Mouse (Mus musculus) midbrain, embryonic 15.5 days (tissue): ENCODE measurements around the gene Olfr648. TPM values are rescaled to one million over a fixed set of nuclear protein-coding genes. Genes with fewer than 3 reads are reported as not detected.

Source experiments
- ATAC-seq: fragments of 200-750 bp; cut with Nextera tagmentation; replicated peaks from 2 replicates; pipeline ENCODE4 v1.8.0; 2017; ENCODE audit warnings: moderate TSS enrichment
- H3K27ac ChIP-seq: fragments of 300-500 bp; sonication (generic); 2 replicates; pipeline ENCODE4 v1.5.1; 2015; ENCODE audit warnings: mild to moderate bottlenecking, inconsistent platforms
- H3K27me3 ChIP-seq: fragments of 300-500 bp; sonication (generic); replicated peaks from 2 replicates; pipeline ENCODE4 v1.6.1; 2015; ENCODE audit warnings: inconsistent platforms
- H3K36me3 ChIP-seq: fragments of 300-500 bp; sonication (generic); replicated peaks from 2 replicates; pipeline ENCODE4 v1.6.1; 2015; ENCODE audit warnings: inconsistent platforms
- H3K4me1 ChIP-seq: fragments of 300-500 bp; sonication (generic); 2 replicates; pipeline ENCODE4 v1.6.1; 2015; ENCODE audit warnings: inconsistent platforms
- H3K4me2 ChIP-seq: fragments of 300-500 bp; sonication (generic); 2 replicates; pipeline ENCODE4 v1.6.1; 2015; ENCODE audit warnings: inconsistent platforms, mild to moderate bottlenecking, moderate library complexity
- H3K4me3 ChIP-seq: fragments of 300-500 bp; sonication (generic); 2 replicates; pipeline ENCODE4 v1.5.1; 2015; ENCODE audit warnings: mild to moderate bottlenecking, inconsistent platforms
- H3K9ac ChIP-seq: fragments of 300-500 bp; sonication (generic); 2 replicates; pipeline ENCODE4 v1.6.1; 2015; ENCODE audit warnings: mild to moderate bottlenecking, inconsistent platforms
- H3K9me3 ChIP-seq: fragments of 300-500 bp; sonication (generic); 2 replicates; pipeline ENCODE4 v1.6.1; 2016; ENCODE audit warnings: inconsistent platforms
- WGBS: fragments of 180-500 bp; shearing (Covaris S2); methylation state at CpG from one replicate; pipeline ENCODE4 v1.1.7; 2015; ENCODE audit warnings: mixed read lengths; 5-methylcytosine and 5-hydroxymethylcytosine counted together
- polyA plus RNA-seq: library from polyadenylated mRNA; unstranded; fragments of >200 nt; fragmentation: Nextera tagmentation; extraction: Ambion mirVana; gene quantifications from 2 replicates; pipeline ENCODE4 v1.2.1, GENCODE M21; 2015

Gene Olfr648
- polyA plus RNA-seq, 1 experiment from 2014 or later: 0.56 TPM

GRCm38 (mm10) chr7:104169634-104170204 is 13.5 kb downstream of the Olfr648 start:
- Histone ChIP-seq H3K27ac (no peak overlapping the region), H3K4me2 (no peak overlapping the region), H3K9me3 (no peaks in the 10 kb centered on the region), H3K4me1 (no peaks in the 10 kb centered on the region), H3K36me3 (no peaks in the 10 kb centered on the region), H3K27me3 (no peaks in the 10 kb centered on the region), H3K9ac (no peak overlapping the region), H3K4me3 (no peak overlapping the region)
- 75% methylated on average over 6 of the region's 6 CpGs for WGBS
- no peak for ATAC-seq

- Histone ChIP-seq H3K4me2 (no peak overlapping the region), H3K36me3 (no peaks in the 10 kb centered on the region), H3K4me1 (no peaks in the 10 kb centered on the region), H3K9ac (no peak overlapping the region), H3K27me3 (no peaks in the 10 kb centered on the region), H3K4me3 (no peak overlapping the region), H3K9me3 (no peaks in the 10 kb centered on the region), H3K27ac (no peak overlapping the region)
- 88% methylated on average over 6 of the region's 6 CpGs for WGBS
- ATAC-seq: no peak
Measured at GRCm38 (mm10) chr7:104167105-104167504, 16.1 kb downstream of the Olfr648 start.

GRCm38 (mm10) chr7:104150456-104150855 is 32.7 kb downstream of the Olfr648 start, which contains the start of gene Ubqlnl:
TSS of gene Ubqlnl (minus strand) at chr7:104150556.
- H3K9ac ChIP-seq: no peak within 1 kb of the TSS
- H3K27ac ChIP-seq: no peak within 1 kb of the TSS
- H3K27me3 ChIP-seq: no peaks in the 10 kb centered on the region
- H3K4me2 ChIP-seq: no peak within 1 kb of the TSS
- no peaks in the 10 kb centered on the region for H3K4me1 ChIP-seq
- H3K4me3 ChIP-seq: no peak within 1 kb of the TSS
- 89% methylated on average over 2 of the region's 2 CpGs for WGBS
- ATAC-seq: no peak
- H3K9me3 ChIP-seq: no peaks in the 10 kb centered on the region
- no peaks in the 10 kb centered on the region for H3K36me3 ChIP-seq

GRCm38 (mm10) chr7:104143179-104143578 is 40.0 kb downstream of the Olfr648 start, which contains the start of gene Ubqln3:
TSS of gene Ubqln3 (minus strand) at chr7:104143279.
- Histone ChIP-seq H3K4me1 (no peaks in the 10 kb centered on the region), H3K27ac (no peak within 1 kb of the TSS), H3K9me3 (no peaks in the 10 kb centered on the region), H3K36me3 (no peaks in the 10 kb centered on the region), H3K4me3 (no peak within 1 kb of the TSS), H3K4me2 (no peak within 1 kb of the TSS), H3K9ac (no peak within 1 kb of the TSS), H3K27me3 (no peaks in the 10 kb centered on the region)
- no peak for ATAC-seq
- WGBS: 76% methylated on average over 3 of the region's 3 CpGs

- no peaks in the 10 kb centered on the region for H3K4me1 ChIP-seq
- no peaks in the 10 kb centered on the region for H3K27me3 ChIP-seq
- H3K9me3 ChIP-seq: no peaks in the 10 kb centered on the region
- WGBS: 89% methylated on average over 5 of the region's 5 CpGs
- no peak for ATAC-seq
- no peaks in the 10 kb centered on the region for H3K36me3 ChIP-seq
- H3K9ac ChIP-seq: no peak within 1 kb of the TSS
- no peak within 1 kb of the TSS for H3K4me2 ChIP-seq
- no peak within 1 kb of the TSS for H3K27ac ChIP-seq
- no peak within 1 kb of the TSS for H3K4me3 ChIP-seq
Measured at GRCm38 (mm10) chr7:104137305-104137704, 45.9 kb downstream of the Olfr648 start, which contains the start of gene Olfr643. TSS of gene Olfr643 (minus strand) at chr7:104137405.

- Histone ChIP-seq H3K9me3 (no peaks in the 10 kb centered on the region), H3K4me3 (no peak within 1 kb of the TSS), H3K36me3 (no peaks in the 10 kb centered on the region), H3K9ac (no peak within 1 kb of the TSS), H3K27me3 (no peaks in the 10 kb centered on the region), H3K4me2 (no peak within 1 kb of the TSS), H3K27ac (no peak within 1 kb of the TSS), H3K4me1 (no peaks in the 10 kb centered on the region)
- WGBS: 96% methylated on average over 5 of the region's 5 CpGs
- no peak for ATAC-seq
Measured at GRCm38 (mm10) chr7:104129726-104130125, 53.5 kb downstream of the Olfr648 start, which contains the start of gene Ubqln5. TSS of gene Ubqln5 (minus strand) at chr7:104129826.

Other genes starting within 250 kb of the Olfr648 start
- not detected in 2 replicates for gene Olfr632, start 249.0 kb downstream of the Olfr648 start, polyA plus RNA-seq
- not detected in 2 replicates for gene Olfr633, start 239.0 kb downstream of the Olfr648 start, polyA plus RNA-seq
- 0.01 and 0.03 TPM in 2 replicates for gene Olfr635, start 212.2 kb downstream of the Olfr648 start, polyA plus RNA-seq
- gene Olfr638, start 184.6 kb downstream of the Olfr648 start, polyA plus RNA-seq: not detected in 2 replicates
- 0.04 TPM in 1 of 2 replicates, not detected in the other for gene Olfr639, start 166.1 kb downstream of the Olfr648 start, polyA plus RNA-seq
- gene Olfr640, start 157.8 kb downstream of the Olfr648 start, polyA plus RNA-seq: not detected in 2 replicates
- gene Olfr641, start 147.9 kb downstream of the Olfr648 start, polyA plus RNA-seq: not detected in 2 replicates
- gene Olfr642, start 130.7 kb downstream of the Olfr648 start, polyA plus RNA-seq: not detected in 2 replicates
- gene 4930516K23Rik, start 121.9 kb downstream of the Olfr648 start, polyA plus RNA-seq: not detected in 2 replicates
- gene Olfr644, start 111.5 kb downstream of the Olfr648 start, polyA plus RNA-seq: not detected in 2 replicates
- gene Olfr645, start 97.9 kb downstream of the Olfr648 start, polyA plus RNA-seq: not detected in 2 replicates
- gene Olfr646, start 78.5 kb downstream of the Olfr648 start, polyA plus RNA-seq: not detected in 2 replicates
- gene Ubqln5, start 53.6 kb downstream of the Olfr648 start, polyA plus RNA-seq: not detected in 2 replicates
- not detected in 2 replicates for gene Olfr643, start 46.0 kb downstream of the Olfr648 start, polyA plus RNA-seq
- not detected in 2 replicates for gene Ubqln3, start 40.1 kb downstream of the Olfr648 start, polyA plus RNA-seq
- not detected in 2 replicates for gene Ubqlnl, start 32.8 kb downstream of the Olfr648 start, polyA plus RNA-seq
- not detected in 2 replicates for gene Olfm5, start 18.6 kb downstream of the Olfr648 start, polyA plus RNA-seq
- gene Olfr649, start 12.6 kb upstream of the Olfr648 start, polyA plus RNA-seq: not detected in 2 replicates
- gene Trim6, start 35.4 kb upstream of the Olfr648 start, polyA plus RNA-seq: 0.24 and 0.31 TPM in 2 replicates
- gene Trim34a, start 61.1 kb upstream of the Olfr648 start, polyA plus RNA-seq: 0.94 and 1.2 TPM in 2 replicates
- gene Trim5, start 104.7 kb upstream of the Olfr648 start, polyA plus RNA-seq: 0.15 and 0.30 TPM in 2 replicates
- 1.3 and 2.1 TPM in 2 replicates for gene Trim12a, start 132.1 kb upstream of the Olfr648 start, polyA plus RNA-seq
- not detected in 2 replicates for gene Trim34b, start 146.1 kb upstream of the Olfr648 start, polyA plus RNA-seq
- 1.5 and 2.0 TPM in 2 replicates for gene Trim12c, start 170.0 kb upstream of the Olfr648 start, polyA plus RNA-seq
- 0.05 TPM in 1 of 2 replicates, not detected in the other for gene Trim30b, start 186.5 kb upstream of the Olfr648 start, polyA plus RNA-seq
- 0.15 and 0.19 TPM in 2 replicates for gene Trim30c, start 217.4 kb upstream of the Olfr648 start, polyA plus RNA-seq